ENCODE assay signal across 9 mouse cellular contexts in the genomic region with DNA sequence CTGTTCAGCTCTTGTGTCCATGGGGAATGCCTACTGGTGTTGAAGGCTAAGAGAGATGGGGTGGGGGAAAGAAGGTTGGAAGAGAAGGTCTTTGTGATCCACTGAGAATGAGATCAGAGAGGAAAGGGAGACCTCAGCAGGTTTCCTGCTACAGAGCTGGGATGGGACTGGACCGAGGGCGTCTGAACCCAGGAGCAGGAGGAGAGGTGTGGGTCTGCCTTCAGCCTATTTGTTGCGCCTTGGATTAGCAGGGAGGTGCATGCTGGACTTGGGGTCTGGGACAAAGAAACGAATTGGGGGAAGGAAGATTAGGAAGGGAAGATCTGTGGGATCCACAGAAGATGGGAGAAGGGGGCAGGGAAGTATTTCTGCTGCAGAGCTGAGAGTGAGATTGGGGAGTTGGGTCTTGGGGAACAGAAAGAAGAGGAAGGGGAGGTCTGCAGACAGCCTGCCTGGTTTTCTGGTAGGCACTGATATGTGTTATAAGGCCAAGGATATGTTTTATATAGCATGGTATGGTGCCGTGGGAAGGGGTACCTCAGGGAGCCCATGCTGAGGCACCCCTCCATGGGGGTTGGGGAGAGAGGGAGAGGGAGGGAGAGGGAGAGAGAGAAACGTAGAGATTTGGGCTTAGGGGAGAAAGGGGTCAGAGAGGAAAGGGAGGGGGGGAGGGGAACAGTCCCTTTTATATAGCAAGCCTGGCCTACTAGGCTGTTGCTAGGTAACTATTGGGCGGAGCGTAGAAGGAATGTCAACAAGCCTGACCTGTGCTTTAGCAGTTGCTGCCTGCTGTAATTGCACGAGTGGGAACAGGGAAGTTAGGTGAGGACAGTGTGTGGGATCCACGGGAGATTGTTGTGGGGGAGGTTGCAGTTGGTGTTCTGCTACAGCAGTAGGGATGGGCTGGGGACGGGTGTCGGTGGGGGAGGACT. TPM values are rescaled to one million over a fixed set of nuclear protein-coding genes. Genes with fewer than 3 reads are reported as not detected.
DNase-seq lines count a peak whose midpoint lies in the region; ATAC-seq and TF ChIP-seq lines count a peak whose summit lies in the region.
"Had no signal": no experiment of that assay in that cellular context is flagged by ENCODE, and none has a peak within 500 bp of the region (broad histone marks: within the 10 kb centered on the region; RNA-seq: fewer than 3 reads in every experiment).

No protein-coding gene starts in this region.

- DNase-seq in kidney, postnatal 36 days = peak; percentile 16 to 21
- DNase-seq in kidney, adult 11 months = no peak
- peak; percentile 73 for DNase-seq in forebrain, embryonic 11.5 days (ENCODE audit: low spot score)
- DNase-seq in liver, embryonic 14.5 days (ENCODE audit: low read depth in 3 of 3, low spot score in 3 of 3) = no peak
- DNase-seq in retina, postnatal 1 day = peak; percentile 92
- DNase-seq in urinary bladder, postnatal 10 days (ENCODE audit: low spot score) = no peak

- no peak overlapping the region for H3K27ac ChIP-seq in forebrain, embryonic 11.5 days (ENCODE audit: low read depth, low read length)
- H3K27ac ChIP-seq in liver, embryonic 14.5 days = no peak overlapping the region
- H3K27ac ChIP-seq: liver, embryonic 15.5 days had no signal

- H3K4me3 ChIP-seq in forebrain, embryonic 11.5 days (ENCODE audit: low read depth, low read length) = no peak overlapping the region
- no peak overlapping the region for H3K4me3 ChIP-seq in liver, embryonic 14.5 days (ENCODE audit: insufficient read depth in 1 of 2, low read depth in 2 of 2, low read length in 2 of 2)
- H3K4me3 ChIP-seq: liver, embryonic 15.5 days had no signal

- TF ChIP-seq EP300 in liver, embryonic 14.5 days (IDR thresholded peaks at IDR 0.05; ENCODE audit: low read depth) = no peak

- H3K9ac ChIP-seq in forebrain, embryonic 11.5 days (ENCODE audit: low read length) = no peak overlapping the region
- H3K9ac ChIP-seq in liver, embryonic 14.5 days (replicated peaks) = no peak overlapping the region
- H3K9ac ChIP-seq: liver, embryonic 15.5 days had no signal

- TF ChIP-seq CTCF in liver, embryonic 14.5 days (IDR thresholded peaks at IDR 0.05; ENCODE audit: low read depth) = no peak

- peak; percentile 94 for ATAC-seq in forebrain, embryonic 11.5 days (replicated peaks; ENCODE audit: low FRiP score)
- ATAC-seq in liver, embryonic 14.5 days (ENCODE audit: insufficient read depth) = 0 out of 2 replicates have a peak, but pooled peaks have one; percentile 26
- no peak for ATAC-seq in erythroblast, adult 5-6 weeks (replicated peaks; ENCODE audit: low FRiP score, poor library complexity, severe bottlenecking)
- ATAC-seq in activated CD4-positive, CD25-positive, alpha-beta regulatory T cell, adult 4 months = no peak

- H3K36me3 ChIP-seq in forebrain, embryonic 11.5 days (ENCODE audit: control insufficient read depth, insufficient read depth, low read length) = no peaks in the 10 kb centered on the region
- no peaks in the 10 kb centered on the region for H3K36me3 ChIP-seq in liver, embryonic 14.5 days (replicated peaks; ENCODE audit: control insufficient read depth, insufficient read depth, low read depth)
- H3K36me3 ChIP-seq: liver, embryonic 15.5 days had no signal

- 16% methylated on average over 12 of the region's 12 CpGs for WGBS in forebrain, embryonic 11.5 days
- WGBS in liver, embryonic 14.5 days (ENCODE audit: insufficient replicate concordance) = 39% methylated on average over 12 of the region's 12 CpGs

- peak overlapping the region; percentile 22 for H3K4me2 ChIP-seq in forebrain, embryonic 11.5 days (ENCODE audit: low read depth, low read length, severe bottlenecking)
- H3K4me2 ChIP-seq in liver, embryonic 14.5 days (ENCODE audit: low read depth) = no peak overlapping the region
- H3K4me2 ChIP-seq: liver, embryonic 15.5 days had no signal

- H3K9me3 ChIP-seq in forebrain, embryonic 11.5 days (ENCODE audit: control insufficient read depth, low read length) = no peaks in the 10 kb centered on the region
- H3K9me3 ChIP-seq in liver, embryonic 14.5 days (ENCODE audit: control insufficient read depth, low read length) = no peaks in the 10 kb centered on the region
- H3K9me3 ChIP-seq: liver, embryonic 15.5 days had no signal

- no peaks in the 10 kb centered on the region for H3K27me3 ChIP-seq in forebrain, embryonic 11.5 days (ENCODE audit: control insufficient read depth, insufficient read depth, low read length)
- no peaks in the 10 kb centered on the region for H3K27me3 ChIP-seq in liver, embryonic 14.5 days (ENCODE audit: control insufficient read depth, insufficient read depth, low read length)
- H3K27me3 ChIP-seq: liver, embryonic 15.5 days had no signal

- no peaks in the 10 kb centered on the region for H3K4me1 ChIP-seq in forebrain, embryonic 11.5 days (replicated peaks; ENCODE audit: control insufficient read depth, insufficient read depth, low read length)
- 0 out of 4 replicates have a peak, but pooled peaks cover 0 to 2% of the 10 kb centered on the region in 2 experiments for H3K4me1 ChIP-seq in liver, embryonic 14.5 days (replicated peaks; ENCODE audit: control insufficient read depth in 2 of 2, insufficient read depth in 2 of 2, low read length in 1 of 2)
- H3K4me1 ChIP-seq: liver, embryonic 15.5 days had no signal

RNA-seq across cellular contexts. Expression of gene Fry, which starts 38.3 kb away (rescaled TPM):
- polyA plus RNA-seq in forebrain, embryonic 11.5 days (2014; fragmentation: Nextera tagmentation; extraction: Ambion mirVana) = 8.2 and 8.4 TPM in 2 replicates
- 1.3 and 1.4 TPM in 2 replicates for polyA plus RNA-seq in liver, embryonic 14.5 days (2012; rRNA removed)
- 1.9 and 2.5 TPM in 2 replicates for polyA plus RNA-seq in liver, embryonic 14.5 days (2014; fragmentation: Nextera tagmentation; extraction: Ambion mirVana)
- 16.1 and 30.1 TPM in 2 replicates for total RNA-seq in erythroblast, adult 5-6 weeks (2015; ENCODE audit: low replicate concordance)
- total RNA-seq in erythroblast, adult 5-6 weeks (2017; ENCODE audit: low replicate concordance) = 10.3 and 16.4 TPM in 2 replicates
- 10 to 100 TPM; 12.7 to 17.8 TPM for polyA plus RNA-seq in activated CD4-positive, CD25-positive, alpha-beta regulatory T cell, adult 4 months (2017; shearing (Covaris generic))

Comparison
In these comparisons a context has a peak if more than half of its experiments do, and no peak if none do; other contexts are left out.
1. DNase-seq: peak in kidney, postnatal 36 days (2 of 2), forebrain, embryonic 11.5 days (single experiment) and retina, postnatal 1 day (single experiment); none in kidney, adult 11 months (single experiment), liver, embryonic 14.5 days (0 of 3) and urinary bladder, postnatal 10 days (single experiment).
2. ATAC-seq: peak in forebrain, embryonic 11.5 days (single experiment) and liver, embryonic 14.5 days (single experiment); none in erythroblast, adult 5-6 weeks (single experiment) and activated CD4-positive, CD25-positive, alpha-beta regulatory T cell, adult 4 months (single experiment).